Mouse (Mus musculus) spleen, adult 18-20 months (tissue): ENCODE results near the gene Tnfsf8.

ENCODE experiments used
- DNase-seq, 2 experiments: peaks; one replicate each; pipeline ENCODE4 v3.0.0; 2022; ENCODE audit warnings: mixed read lengths in 2 of 2

The Tnfsf8 gene

DNA sequence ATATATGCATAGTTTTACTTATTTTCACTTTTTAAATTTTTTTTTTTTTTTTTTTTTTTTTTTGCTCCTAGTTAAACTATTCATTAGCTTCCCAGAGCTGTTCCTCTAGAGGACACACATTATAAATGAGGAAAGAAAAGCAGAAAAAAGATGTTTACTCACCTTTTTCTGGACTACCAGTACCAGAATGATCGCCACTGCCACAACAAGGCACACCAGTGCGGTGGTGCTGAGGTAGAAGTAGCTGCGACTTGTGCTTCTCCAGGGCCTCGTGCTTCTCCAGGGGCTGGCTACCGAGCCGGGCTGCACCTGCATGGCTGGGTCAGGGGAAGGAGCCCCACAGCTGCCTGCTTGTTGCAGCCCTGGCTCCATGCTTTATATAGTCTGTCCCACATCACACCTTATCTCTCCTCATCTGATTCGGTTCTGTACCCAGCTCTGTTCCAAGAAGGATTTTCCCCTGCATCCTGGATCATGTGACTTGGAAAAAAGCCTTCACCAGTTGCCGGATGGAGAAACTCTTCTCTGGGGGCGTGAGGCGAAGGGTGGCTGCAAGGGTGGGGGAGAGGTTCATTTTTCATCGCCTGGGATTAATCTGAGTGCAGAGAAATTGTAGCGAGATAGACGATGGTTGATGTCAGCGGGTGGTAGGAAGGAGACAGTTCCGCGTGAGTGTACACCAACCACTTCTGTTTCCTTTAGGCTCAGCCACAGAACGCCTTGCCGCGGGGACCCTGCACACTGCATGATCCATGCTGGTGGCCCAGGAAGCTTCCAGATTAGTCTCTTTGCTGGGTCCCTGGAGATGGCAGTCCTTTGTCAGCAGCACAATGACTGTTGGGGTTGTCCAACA is at the start of gene Tnfsf8:
Tnfsf8 (minus strand) TSS at position 660 of the 853 bp plus-strand sequence.
- peak in 1 of 2 experiments; percentile 29 for DNase-seq

DNA sequence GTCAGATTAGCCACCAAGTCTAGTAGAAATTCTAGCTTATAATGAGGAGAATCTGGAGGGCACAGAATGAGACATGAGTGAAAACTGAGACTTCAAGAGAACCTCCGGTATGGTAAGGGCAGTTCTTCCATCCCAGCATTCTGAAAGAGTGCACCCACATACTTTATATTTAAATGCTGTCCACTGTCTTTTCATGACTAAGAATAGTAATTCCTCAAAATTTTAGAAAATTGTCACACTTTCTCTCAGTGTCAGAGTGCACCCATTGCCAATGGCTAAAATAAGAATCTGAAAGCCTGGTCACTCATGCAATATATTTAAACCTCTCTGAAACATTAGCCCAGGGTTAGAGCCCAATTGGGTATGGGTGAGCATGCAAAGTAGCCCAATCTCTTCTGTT is 47.4 kb upstream of the Tnfsf8 start:
- no peak for DNase-seq

- no peak for DNase-seq
These were observed 46.3 kb upstream of the Tnfsf8 start for GRCm38 (mm10) chr4:63907473-63907872.

DNA sequence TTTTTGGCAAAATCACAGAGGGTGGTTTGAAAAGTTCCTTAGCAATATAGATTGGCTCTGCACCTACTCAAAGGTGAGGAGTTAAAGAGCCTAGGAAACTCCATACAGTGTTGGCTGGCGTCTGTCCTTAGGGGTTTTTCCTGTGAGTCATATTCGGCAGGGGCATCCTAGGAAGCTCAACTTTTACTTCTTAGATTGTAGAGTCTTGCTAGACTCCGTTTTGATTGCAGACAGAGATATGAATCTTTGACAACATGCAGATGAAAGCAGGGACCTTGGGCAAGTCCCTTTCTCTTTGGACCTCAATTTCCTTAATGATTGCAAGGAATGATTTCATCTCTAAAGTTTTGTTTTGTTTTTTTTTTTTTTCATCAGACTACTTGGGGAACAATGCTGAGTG is 44.9 kb upstream of the Tnfsf8 start:
- no peak for DNase-seq

GRCm38 (mm10) chr4:63899081-63899523 is 38.0 kb upstream of the Tnfsf8 start:
- no peak for DNase-seq

DNA sequence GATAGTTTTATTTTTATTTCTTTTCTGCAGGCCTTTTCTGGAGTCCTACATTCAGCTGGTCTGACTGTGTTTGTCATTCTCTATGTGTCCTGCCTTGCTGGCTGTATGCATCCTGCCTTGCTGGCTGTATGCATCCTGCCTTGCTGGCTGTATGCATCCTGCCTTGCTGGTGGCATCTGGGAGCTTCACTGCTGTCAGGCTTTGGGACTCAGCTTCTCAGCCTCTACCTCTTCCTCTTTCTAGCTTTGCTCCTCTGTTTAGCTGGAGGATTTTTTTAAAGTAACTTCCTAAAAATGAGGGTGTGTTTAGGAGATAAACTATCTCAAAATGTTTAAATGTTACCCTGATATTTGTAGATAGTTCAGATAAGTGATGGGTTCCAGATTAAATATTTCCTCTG is 36.0 kb upstream of the Tnfsf8 start:
- DNase-seq = no peak

GRCm38 (mm10) chr4:63886156-63886555 is 25.0 kb upstream of the Tnfsf8 start:
- DNase-seq = no peak

GRCm38 (mm10) chr4:63876720-63877119 is 15.6 kb upstream of the Tnfsf8 start:
- no peak for DNase-seq

DNA sequence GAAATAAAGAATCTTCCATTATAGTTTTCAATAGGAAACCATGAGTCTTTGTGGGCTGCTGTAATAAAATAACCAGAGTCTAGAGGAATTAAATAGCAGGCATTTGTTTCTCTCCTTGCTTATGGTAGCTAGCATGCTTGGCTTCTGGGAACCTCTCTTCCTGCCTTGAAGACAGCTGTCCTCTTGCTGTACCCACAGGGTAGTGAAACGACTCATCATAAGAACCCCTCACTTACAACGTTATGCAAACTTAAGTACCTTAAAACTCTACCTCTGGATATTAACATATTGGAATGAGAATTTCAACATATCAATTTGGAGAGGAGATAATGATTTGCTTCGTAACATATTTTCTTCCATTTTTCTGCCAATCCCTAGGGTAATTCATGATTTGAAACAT is 14.3 kb upstream of the Tnfsf8 start:
- no peak for DNase-seq

- no peak for DNase-seq
These were observed 9.5 kb upstream of the Tnfsf8 start for GRCm38 (mm10) chr4:63870678-63871077.

- DNase-seq = no peak
These were observed 7.6 kb upstream of the Tnfsf8 start for GRCm38 (mm10) chr4:63868770-63869169.

- DNase-seq = no peak
These were observed 1.8 kb upstream of the Tnfsf8 start for GRCm38 (mm10) chr4:63862953-63863352.

GRCm38 (mm10) chr4:63862092-63862697 is 1.0 kb upstream of the Tnfsf8 start:
- no peak for DNase-seq

DNA sequence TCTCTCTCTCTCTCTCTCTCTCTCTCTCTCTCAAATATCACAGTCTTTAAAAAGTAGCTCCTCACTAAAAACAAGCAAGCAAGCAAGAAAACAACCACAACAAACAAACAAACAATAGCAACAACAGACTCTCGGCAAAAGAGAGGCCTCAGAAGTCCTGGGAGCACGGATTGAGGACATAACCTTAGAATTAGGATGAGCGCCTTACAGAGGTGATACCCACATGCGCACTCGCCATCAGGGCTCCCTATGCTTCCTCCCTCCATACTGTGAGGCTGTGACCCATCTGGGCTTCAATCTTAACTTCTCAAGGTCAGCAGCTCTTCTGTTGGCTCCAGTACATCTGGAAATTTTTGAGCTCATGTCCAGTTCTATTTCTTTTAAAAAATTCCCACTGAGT is 911 bp downstream of the Tnfsf8 start:
- no peak for DNase-seq

DNA sequence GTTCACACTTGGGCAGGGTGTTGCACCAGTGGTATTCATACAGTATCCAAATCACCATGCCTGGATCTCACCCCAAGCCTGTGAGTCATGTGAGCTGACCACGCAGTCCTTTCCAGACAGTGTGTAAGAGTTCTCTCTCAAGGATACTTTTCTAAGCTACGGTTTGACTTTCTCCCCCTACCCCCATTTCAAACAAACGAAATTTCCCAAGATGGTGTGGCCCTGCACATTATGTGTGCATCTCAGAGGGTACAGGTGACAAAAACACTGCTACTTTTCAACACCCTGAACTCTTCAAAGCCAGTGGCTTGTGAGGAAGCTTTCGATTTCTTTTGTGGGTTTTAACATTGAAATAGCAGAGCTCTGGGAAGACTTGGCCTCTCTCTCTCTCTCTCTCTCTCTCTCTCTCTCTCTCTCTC is 1.4 kb downstream of the Tnfsf8 start:
- no peak for DNase-seq

DNA sequence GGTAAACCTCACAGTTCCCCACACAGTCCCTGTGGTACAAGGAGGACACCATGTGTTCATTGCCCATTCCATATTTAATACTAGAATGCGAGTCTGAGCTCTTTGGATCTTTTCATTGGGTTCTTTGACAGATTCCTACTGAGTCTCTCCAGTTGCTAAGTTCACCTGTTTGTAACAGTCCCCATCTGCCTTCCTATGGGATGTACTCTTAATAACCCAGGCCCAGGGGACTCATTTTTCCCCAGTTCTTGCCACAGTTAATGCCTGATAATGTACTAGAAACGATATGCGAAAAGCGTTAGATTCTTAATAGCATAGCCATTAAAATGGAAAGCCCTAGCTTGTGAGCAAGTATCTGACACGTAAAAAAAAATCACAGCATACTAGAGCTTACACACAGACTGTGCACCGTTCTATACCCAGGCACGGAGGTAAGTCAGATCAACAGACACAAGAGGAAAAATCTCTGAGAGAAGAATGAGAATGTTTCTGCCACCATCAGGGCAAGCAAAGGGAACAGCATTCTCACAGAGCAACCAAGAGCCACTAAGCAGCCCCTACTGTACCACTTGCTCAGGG is 2.4 kb downstream of the Tnfsf8 start:
- DNase-seq = no peak

GRCm38 (mm10) chr4:63856764-63857163 is 4.4 kb downstream of the Tnfsf8 start:
- no peak for DNase-seq

- no peak for DNase-seq
These were observed 7.3 kb downstream of the Tnfsf8 start for GRCm38 (mm10) chr4:63853782-63854386.

DNA sequence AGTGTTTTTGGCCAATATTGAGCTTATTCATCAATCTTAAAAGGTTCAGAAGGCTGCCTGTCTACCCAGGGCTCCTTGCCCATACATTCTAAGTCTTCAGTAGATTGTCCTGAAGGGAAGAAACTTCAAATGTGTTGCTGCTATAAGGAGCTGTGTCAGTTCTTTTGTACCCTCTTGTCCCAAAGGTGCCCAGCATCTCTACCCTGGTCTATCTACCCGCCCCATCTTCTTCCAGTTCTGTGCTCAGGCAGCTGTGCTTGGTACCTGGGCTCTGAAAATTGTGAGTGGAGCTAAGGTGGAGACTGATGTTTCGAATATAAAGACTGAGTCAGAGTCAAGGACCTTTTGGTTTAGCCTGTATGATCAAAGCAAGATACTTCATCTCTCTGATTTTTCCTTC is 11.1 kb downstream of the Tnfsf8 start:
- DNase-seq = no peak

GRCm38 (mm10) chr4:63846881-63847597 is 14.1 kb downstream of the Tnfsf8 start:
- no peak for DNase-seq

DNA sequence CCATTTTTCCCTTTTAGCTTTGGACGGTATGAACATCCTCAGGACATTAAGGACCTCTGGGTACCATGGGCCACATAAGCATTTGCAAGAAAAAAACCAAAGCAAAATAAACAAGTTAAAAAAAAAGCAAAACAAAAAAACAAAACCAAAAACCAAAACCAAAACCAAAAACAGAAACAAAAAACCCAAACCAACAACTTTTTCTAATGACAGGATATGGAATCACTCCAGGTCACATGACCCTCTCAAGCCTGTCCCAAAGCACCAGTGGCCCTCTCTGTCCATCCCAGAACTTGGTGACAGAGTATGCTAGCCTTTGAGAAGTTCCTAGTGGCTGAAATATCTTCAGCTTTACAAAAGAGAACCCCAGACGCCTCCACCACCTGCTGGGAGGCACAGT is 15.4 kb downstream of the Tnfsf8 start:
- DNase-seq = no peak

DNA sequence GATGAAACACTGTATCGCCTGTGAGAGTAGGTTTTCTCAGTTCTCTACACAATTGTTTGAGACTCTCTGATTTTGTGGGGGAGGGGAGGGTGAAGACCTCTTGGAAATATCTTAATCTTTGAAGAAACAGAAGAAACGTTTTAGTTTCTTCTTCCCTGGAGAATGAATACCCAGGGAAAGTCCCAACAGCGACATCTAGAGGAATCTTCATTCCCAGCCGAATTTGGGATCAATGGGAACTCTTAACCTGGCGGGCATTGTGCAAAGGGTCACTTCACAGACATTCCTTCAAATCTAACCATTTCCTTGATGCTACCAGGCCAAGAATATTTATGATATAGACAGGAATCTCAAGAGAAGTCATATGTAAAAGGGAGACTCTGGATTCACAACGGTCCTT is 17.2 kb downstream of the Tnfsf8 start:
- no peak for DNase-seq

GRCm38 (mm10) chr4:63842278-63842677 is 18.9 kb downstream of the Tnfsf8 start:
- DNase-seq = no peak
